Mouse (Mus musculus): ENCODE data around the gene Pde10a. TPM values are rescaled to one million over a fixed set of nuclear protein-coding genes. Genes with fewer than 3 reads are reported as not detected.

The Pde10a gene
- total RNA-seq, 2 experiments from 2014 or later, result 12.4 to 20.0 TPM

DNA sequence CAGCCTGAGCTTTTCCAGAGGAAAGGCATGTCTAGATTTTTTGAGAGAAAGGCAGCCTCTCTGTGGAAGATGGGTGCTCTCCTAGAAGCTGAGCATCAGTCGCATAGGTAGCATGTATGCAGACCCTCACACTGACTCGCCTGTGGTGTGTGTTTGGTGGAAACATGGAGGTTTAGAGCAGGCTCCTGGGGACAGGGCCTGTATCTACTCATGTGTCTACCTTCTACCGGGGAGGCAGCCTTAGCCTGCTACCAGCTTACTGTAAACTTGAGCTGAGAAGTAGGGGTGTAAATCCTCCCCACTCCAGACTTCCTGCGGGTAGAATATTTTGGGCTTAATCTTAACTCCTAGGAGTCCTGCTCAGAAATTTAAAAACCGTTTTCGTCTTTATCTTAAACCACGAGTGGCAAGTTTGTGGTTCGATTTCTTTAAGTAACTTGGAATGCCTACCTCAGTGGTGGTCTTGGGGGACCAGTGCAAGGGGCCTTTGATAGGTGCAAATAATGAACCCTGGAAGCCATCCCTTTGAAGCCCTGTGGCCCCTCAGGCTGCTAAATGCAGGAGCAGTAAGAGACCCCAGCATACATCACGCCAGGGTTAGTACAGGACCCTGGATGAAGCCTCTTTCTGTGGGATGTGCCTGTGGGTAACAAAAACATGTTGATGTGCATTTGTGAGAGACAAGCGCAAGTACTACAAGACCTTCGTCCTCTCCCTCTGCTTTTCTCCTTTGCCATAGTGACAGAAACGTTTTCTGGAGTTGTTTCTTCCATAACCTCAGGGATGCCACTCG lies 367.2 kb downstream of the Pde10a start:
- DNase-seq, result no peak

DNA sequence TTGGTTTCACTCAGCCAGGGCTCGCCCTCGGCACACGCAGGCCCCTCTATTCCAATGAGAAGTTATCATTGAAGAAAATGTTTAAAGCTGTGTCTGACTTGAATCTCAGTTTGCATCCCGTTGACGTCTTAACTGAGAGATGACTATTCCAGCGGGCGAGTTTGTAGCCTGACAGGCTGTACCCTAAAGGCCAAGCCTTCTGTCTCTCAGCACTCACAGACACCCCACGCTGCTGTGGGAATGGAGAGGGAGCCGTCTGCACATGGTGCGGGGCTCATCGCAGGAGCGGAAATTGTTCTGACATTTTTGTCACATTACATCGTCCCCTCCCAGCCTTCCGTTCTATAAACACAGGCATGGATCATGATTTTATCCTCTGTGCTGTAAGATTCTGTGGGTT lies 370.8 kb downstream of the Pde10a start:
- no peak for DNase-seq

DNA sequence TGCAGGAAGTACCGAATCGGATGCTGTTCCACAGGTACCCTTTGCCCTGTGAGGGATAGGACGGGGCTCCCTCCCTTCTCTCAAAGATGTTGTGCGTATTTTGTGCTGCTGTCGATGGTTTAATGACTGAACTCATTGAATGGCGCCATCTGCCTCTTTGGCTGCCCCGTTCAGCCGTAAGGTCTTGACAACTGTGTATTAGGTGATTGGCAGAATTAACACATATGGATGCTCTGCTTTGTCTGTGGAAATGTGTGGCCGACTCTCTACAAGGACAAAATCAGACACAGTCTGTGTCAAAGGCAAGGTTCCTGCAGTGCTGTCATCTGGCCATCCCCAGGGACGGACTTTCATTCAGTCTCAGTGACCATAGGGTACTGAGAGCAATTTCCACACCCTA lies 372.6 kb downstream of the Pde10a start:
- DNase-seq, result no peak

DNA sequence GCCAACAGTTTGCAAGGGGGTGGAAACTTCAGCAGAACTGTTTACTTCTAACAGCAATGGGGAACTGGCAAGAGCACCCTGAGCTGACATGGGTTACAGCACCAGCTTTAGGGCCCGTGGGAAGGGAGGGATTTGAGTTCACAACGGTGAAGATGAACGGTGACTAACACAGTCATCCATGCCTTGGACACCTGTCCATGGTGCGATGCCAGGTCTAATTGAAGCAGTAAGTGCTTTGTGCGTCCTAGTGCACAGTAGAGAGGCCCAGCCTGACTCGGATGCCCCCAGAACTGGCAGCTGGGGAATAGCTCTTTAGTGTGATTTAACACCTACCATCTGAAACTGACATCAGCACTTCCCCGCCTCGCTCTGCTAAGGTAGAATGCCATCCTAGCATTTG lies 373.0 kb downstream of the Pde10a start:
- no peak for DNase-seq

DNA sequence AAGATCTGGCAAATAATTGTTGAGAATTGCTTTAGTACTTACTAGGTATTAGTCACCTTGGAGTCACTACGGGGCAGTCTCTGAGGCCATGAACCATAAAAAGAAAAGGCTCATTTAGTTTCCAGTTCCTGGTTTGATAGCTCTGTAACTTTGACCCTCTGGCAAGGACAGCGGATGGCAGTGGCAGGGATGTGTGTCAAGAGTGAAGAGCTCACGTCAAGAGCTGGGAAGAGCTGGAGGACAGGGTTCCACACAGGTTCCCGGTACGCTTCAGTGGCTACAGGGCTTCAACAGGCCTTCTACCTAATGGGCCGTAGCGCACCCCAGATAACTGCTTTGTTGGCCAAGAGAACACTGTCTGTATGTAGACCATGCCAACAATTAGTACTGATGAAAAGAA lies 374.0 kb downstream of the Pde10a start:
- DNase-seq, result no peak

DNA sequence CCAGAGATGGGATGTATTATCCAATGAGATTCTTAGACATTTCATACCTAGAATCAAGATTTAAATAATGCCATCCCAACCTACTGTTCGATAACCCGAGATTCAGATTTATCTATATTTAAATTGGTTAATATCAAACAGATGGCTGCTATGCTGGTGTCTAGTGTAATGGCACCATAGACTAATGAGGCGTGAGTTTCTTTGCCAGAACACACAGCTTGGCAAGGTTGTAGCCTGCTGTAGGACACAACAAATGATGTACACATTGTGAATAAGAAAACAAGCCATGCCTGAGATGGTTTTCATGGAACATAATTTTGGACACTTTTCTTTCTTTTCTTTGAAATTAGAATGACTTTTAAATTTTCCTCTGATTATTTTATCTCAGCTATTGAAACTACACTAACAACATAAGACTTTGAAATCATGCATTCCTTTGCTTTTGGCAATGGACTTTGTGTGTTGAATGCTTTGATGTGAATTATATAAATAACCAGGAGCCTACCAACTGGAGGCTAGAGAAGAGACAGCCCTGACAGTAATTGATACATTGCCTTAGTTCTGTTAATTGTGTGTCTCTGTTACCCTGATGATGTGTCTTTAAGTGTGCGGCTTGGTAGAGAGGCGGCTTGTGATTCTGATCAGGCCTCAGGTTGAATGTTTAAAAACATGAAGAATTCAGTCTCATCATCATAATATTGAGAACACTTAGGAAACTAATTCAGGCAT lies 378.5 kb downstream of the Pde10a start:
- DNase-seq, result no peak

DNA sequence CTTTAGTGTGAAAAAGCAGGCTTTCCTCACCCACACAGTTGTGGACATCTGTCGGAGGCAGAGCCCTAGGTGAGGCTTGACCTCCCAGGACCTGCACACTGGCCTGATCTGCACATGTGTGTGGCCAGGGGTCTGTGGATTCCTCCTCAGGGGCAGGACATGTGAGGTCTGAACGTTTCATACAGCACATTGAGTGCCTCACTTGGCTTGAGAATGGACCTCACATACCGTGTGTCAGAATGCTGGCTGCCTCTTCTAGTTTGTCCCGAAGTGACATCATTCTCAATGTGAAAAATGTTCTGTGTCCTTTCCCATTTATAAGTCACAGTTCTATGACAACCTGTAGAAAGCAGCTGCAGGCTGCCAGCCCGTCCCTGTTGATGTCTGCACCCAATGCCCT lies 385.4 kb downstream of the Pde10a start:
- no peak for DNase-seq

DNA sequence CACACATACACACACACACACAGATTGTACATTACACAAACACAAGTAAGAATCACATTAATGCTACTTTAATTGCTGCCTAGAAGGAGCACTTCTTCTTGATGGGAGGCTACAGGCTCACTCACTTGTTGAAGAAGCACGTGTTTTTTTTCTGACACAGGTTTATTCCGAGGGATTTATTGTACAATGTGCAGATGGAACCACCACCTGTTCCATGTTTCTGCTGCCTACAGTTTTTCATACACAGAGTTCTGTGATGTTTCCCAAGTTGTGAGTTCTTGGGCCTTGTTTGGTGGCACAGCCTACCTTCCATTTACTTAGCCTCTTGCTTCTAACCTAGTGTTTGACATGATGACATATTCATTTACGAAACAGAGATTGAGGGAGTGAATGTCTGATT lies 387.8 kb downstream of the Pde10a start:
- no peak for DNase-seq

DNA sequence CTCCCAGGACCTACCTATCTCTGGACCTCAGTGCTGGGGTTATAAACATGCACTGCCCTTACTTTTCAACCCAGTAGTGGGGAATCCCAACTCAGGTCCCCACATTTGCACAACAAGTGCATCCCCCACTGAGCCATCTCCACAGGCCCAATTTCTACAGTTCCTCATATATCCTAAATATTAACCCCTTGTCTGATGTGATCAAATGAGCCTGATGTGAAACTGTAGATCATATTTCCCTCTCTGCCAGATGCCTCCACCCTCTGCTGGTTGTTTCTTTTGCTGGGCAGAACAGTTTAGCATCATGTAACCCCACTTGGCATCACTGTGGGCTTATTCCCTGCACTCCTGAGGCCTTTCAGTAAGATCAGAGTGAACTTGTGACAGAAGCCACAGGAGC lies 390.5 kb downstream of the Pde10a start:
- DNase-seq, result no peak

DNA sequence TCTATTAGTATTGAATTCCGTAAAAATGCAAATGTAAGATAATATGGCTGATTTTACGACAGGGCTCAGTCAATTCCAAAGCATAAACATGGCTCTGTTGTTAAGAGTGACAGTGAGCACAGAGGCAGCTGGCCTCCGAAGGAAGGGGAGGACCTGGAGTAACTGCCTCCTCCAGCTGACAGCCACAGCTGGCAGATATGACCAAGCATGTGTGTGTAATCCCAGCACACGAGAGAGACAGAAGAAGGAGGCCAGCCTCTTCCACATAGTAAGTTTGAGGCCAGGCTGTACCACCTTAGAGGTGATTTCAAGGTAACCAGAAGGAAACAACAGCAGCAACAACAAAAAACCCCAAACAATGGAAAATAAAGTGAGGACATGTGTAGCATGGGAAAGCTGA lies 397.9 kb downstream of the Pde10a start:
- no peak for DNase-seq

DNA sequence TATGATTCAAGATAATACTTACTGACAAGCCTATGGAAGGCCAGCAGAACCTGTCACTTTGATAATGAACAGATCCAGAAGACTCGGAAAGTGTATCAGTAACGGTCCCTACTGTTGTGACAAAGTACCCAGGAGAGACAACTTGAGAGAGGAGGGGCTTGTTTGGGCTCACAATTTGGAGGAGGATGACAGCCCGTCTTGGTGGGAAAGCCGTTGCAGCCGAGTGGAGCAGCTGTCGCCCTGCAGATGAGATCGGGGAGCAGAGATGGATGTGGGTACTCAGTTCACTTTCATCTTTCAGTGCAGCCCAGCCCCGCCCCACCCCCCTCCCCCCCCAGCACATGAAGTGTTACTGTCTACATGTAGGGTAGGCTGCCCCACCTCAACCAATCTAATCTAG lies 398.6 kb downstream of the Pde10a start:
- DNase-seq, result no peak

DNA sequence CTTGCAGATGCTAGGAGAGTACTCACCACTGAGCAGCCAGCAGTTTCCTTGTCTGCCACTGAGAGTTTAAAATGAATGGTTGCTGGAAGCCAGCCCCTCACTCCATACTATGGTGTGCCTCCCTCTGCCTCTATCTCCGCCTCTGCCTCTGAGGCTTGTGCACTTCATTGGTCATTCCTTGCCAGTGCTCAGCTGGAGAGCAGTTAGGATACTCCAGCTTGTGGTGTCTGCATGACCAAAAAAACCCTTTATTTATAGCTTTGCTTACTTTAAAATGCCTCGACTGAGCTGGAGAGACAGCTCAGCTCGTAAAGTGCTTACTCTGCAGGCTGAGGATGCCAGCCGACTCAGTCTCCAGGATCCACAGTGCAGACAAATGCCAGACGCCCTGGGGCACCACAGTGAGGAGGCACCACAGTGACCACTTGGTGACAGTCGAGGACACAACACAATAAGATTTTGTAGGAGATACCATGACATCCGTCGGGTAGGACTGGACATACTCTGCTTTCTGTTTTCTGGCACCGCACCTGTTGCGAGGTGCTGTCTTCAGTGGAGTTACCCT lies 400.7 kb downstream of the Pde10a start:
- DNase-seq, result no peak

DNA sequence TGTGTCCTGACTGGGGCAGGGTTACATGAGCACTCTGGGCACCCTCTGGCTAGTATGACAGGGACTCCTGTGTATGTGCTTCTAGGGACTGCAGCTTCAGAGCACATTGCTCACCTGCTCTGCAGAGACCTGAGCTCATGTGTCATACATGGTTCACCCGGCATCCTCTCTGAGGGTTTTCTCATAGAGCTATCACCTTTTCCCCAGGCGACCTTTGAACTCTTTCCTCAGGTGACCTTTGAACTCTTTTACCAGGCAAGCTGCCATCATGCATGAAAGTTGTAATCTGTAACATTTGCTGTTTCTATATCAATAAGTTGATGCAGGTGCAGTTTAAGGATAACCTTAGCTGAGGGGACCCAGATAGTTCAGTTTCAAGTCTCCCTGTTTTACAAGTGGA lies 403.4 kb downstream of the Pde10a start:
- no peak for DNase-seq

DNA sequence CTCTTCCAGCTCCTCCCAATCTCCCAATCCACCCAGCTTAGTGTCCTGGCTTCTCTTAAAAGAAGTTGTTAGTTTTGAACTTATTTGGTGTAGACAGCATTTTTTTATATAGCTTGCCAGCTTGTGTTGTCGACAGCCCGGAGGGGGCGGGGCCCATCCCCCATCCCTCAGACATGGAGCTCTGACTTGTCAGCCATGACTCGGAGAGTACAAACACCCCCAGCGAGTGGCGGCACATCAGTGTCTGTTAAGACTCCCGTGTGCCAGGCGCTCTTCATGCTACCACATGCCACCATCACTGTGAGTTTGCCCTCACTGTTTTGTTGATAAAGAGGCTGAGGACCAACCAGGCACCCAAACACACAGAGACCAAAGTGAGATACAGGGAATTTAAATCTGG lies 404.5 kb downstream of the Pde10a start:
- DNase-seq, result no peak

DNA sequence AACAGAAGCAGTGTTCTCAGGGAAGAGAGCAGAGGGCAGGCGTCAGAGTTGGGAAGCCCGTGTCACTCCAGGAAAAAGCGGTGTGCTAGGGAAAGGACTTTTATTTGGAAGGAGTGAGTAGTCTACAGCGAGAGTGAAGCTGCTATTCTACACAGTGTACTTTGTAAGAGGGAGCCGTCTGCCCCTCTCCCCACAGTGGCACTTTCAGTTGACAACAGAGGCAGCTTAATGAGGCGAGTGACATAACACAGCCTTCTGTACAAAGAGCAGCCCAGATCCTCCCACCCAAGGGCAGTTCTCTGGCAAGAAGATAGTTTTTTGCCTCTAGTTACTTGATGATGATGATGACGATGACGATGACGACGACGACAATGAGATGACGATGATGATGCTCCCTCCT lies 410.4 kb downstream of the Pde10a start:
- no peak for DNase-seq

DNA sequence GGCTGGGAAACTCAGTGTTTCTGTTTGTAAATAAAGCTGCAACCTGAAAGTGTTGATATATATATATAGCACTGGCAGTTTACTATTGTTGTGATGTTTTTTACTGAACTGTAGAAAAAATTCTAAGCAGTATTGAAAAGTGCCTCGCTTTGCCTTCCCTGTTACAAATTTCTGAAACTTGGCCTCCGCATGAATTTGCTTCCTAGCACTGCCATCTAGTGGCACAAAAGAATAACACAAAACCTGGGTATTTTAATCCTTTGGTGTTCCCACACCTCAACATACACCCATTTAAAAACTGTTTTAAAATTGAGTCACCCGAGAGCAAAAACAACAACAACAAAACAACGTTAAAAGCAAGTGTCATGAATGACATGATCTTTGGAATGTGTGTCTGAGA lies 411.4 kb downstream of the Pde10a start:
- DNase-seq, result peak; percentile 56

DNA sequence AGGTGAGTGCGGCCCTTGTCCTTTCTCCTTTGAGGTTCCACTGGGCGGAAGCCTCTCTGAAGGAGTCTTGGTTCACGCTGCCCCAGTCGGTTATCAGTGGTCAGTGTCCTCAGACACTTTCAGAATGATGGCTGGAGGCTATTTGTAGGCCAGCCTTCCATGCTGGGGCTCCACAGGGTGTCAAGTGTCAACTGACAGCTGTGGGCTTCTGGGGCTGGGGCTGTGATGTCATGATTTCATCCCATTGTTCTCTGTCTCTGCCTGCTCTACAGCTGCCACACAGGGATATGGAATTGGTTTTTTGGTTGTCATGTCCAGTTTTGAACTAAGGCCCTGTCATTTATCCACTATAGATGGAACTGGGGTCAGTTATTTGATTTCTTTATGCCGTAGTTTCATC lies 426.4 kb downstream of the Pde10a start:
- no peak for DNase-seq

DNA sequence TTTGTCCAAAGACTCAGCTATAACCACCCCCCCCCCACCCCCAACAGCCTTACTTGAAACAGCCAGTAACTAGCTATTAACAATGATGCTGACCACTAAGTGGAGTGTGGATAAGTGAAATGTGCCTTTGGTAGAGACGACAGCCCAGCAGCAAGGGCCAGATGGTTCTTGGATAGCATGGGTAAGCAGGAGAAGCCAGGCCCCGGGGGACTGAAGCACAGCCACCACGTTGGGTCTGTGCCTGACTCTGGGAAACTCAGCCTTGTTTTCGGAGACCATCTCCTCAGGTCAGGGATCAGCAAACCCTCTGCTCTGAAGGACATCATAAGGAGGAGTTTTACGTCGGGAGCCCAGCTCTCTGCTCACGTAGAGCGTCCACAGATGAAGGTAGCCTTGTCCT lies 427.8 kb downstream of the Pde10a start:
- DNase-seq, result no peak

DNA sequence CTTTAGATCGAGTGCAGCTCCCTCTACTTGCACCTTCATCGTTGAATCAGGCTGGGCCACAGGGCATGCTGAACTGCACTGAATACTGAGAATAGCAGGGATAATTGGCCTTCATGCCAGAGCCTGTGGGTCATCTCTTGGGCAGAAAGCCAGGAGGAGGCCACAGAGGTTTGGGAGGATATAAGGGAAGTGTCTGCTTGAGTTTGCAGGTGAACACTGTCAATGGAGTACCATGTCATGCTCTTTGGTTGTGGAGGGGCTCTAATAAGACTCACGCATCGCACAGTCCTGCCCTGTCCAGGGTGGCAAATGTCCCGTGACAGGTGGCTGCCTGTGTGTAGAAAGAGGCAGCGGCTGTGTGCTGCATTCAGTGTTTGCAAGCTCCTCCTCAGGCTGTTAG lies 433.0 kb downstream of the Pde10a start:
- DNase-seq, result peak; percentile 32

DNA sequence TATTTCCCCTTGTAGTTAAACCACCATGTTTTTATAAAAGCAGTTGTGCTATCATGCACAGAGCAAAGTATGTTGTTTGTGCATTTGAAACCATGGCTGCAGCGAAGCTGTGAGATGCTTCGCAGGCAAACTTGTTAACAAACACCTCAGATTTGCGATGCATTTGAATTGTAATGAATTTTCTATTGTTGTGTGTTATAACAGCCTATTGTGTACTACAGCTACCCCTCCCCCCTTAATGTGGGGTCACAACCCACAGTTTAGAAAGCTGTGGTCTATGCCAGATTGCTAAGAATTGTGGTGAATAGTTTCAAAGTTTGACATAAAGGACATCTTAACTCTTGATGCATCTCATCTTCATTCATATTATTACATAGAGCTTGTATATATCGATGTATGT lies 435.2 kb downstream of the Pde10a start:
- DNase-seq, result no peak

DNA sequence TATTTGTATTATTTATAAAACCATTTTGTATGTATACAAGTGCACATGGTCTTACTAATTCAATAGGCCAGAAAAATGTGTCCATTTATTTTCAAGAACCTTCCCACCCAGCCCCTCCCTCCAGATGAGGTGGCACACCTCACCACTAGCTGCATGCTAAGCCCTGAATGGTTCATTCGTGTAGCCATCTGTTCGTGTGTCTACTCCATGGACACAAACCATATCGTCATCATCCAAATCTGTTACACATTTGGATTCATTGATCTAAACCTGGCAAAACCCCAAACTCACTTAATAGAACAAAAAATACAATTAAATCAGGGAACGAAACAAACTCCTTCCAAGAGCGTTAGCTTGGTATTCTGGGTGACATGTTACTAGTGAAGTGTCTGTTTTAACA lies 435.9 kb downstream of the Pde10a start:
- DNase-seq, result no peak

DNA sequence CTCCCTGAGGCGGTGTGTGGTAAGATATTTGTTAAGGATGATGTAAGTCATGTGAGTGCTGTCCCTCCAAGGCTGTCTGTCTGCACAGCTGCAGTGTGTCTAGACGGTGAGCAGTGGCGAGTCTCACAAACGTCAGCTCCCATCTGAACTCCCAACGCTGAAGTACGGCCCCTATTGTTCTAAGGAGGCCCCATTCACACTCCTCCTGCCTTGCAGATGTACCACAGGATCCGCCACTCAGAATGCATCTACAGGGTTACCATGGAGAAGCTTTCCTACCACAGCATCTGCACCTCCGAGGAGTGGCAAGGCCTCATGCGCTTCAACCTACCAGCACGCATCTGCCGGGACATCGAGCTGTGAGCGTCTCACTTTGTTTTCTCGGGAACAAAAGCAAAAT lies 436.5 kb downstream of the Pde10a start:
- DNase-seq, result no peak

DNA sequence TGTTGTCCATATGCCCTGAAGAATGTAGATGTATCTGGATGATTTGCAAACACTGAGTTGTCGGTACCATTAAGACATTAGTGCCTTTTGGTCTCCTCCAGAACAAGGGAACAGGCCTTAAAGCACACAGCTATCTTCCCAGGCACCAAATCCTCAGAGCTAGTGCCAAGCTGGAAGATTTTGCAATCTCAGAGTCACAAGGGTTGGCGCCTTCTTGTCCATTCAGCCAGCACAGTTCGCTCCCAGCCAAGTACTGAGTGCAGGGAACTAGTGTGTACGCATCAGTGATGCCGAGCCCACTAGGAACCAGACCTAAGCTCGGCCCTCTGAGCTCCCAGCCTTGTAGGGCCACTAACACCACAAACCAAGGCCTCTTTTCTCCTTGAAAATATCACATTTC lies 440.0 kb downstream of the Pde10a start:
- DNase-seq, result peak; percentile 13

All from adrenal gland, postnatal 10 days (tissue).